Mouse (Mus musculus) kidney, adult 2 months (tissue): ENCODE results near the gene Nlgn1.

ENCODE experiments used
- CTCF ChIP-seq: fragments of 200-500 bp; conservative IDR thresholded peaks from 2 replicates; pipeline ENCODE4 v1.5.1; 2011; ENCODE audit warnings: low read depth, mild to moderate bottlenecking, control low read depth, low read length, moderate library complexity, mixed read lengths; ENCODE audit not compliant: insufficient read depth, insufficient read length
- POLR2A ChIP-seq: fragments of 200-500 bp; IDR thresholded peaks from one replicate; pipeline ENCODE4 v1.6.1; 2011; ENCODE audit warnings: low read depth, low read length, control low read depth

GRCm38 (mm10) chr3:25597513-25597912 lies 734.7 kb downstream of the Nlgn1 start:
- TF ChIP-seq POLR2A (no peak), CTCF (no peak)
